11 mouse cellular contexts compared by ENCODE assay signal in the genomic region with DNA sequence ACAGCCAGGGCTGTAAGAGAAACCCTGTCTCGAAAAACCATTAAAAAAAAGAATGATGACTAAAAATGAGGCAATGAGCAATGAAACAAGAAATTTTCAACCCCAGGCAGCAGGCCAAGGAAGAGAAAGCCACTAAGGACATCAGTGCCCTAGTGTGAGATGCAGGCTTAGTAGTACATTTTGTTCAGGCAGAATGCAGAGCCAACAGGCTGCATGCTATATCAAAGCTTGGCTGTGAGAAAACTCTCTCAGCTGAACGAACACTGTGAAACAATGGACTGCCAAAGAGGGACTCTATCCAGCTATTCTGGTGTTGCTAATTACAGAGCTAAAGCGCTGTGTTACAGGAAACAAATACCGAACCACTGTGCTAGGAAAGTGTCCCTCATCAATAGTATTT.
DNase-seq lines count a peak whose midpoint lies in the region; ATAC-seq lines count a peak whose summit lies in the region.
"Had no signal": no experiment of that assay in that cellular context is flagged by ENCODE, and none has a peak within 500 bp of the region (broad histone marks: within the 10 kb centered on the region; RNA-seq: fewer than 3 reads in every experiment).

No protein-coding gene starts in this region.

- no peak overlapping the region for H3K27ac ChIP-seq in heart, embryonic 10.5 days
- no peak overlapping the region for H3K27ac ChIP-seq in forebrain, embryonic 15.5 days (replicated peaks)
- H3K27ac ChIP-seq in intestine, embryonic 15.5 days, result no peak overlapping the region

- no peak overlapping the region for H3K9ac ChIP-seq in forebrain, embryonic 15.5 days (replicated peaks)
- no peak overlapping the region for H3K9ac ChIP-seq in intestine, embryonic 15.5 days

- H3K36me3 ChIP-seq in heart, embryonic 10.5 days, result no peaks in the 10 kb centered on the region
- no peaks in the 10 kb centered on the region for H3K36me3 ChIP-seq in forebrain, embryonic 15.5 days
- no peaks in the 10 kb centered on the region for H3K36me3 ChIP-seq in intestine, embryonic 15.5 days

- H3K4me3 ChIP-seq in heart, embryonic 10.5 days, result no peak overlapping the region
- H3K4me3 ChIP-seq in forebrain, embryonic 15.5 days, result no peak overlapping the region
- H3K4me3 ChIP-seq in intestine, embryonic 15.5 days (replicated peaks), result no peak overlapping the region

- no peaks in the 10 kb centered on the region for H3K4me1 ChIP-seq in heart, embryonic 10.5 days
- H3K4me1 ChIP-seq in forebrain, embryonic 15.5 days, result peaks cover 17% of the 10 kb centered on the region
- no peaks in the 10 kb centered on the region for H3K4me1 ChIP-seq in intestine, embryonic 15.5 days (replicated peaks)

- no peaks in the 10 kb centered on the region for H3K27me3 ChIP-seq in heart, embryonic 10.5 days (ENCODE audit: insufficient read depth, poor library complexity, severe bottlenecking)
- no peaks in the 10 kb centered on the region for H3K27me3 ChIP-seq in forebrain, embryonic 15.5 days
- no peaks in the 10 kb centered on the region for H3K27me3 ChIP-seq in intestine, embryonic 15.5 days (replicated peaks)
- H3K27me3 ChIP-seq: CH12.LX had no signal

- WGBS in heart, embryonic 10.5 days, result 77% methylated on average over 4 of the region's 4 CpGs
- 21% methylated on average over 4 of the region's 4 CpGs for WGBS in forebrain, embryonic 15.5 days
- 85% methylated on average over 4 of the region's 4 CpGs for WGBS in intestine, embryonic 15.5 days

- DNase-seq in heart, adult 11 months, result peak; percentile 96
- no peak for DNase-seq in heart, embryonic 10.5 days (ENCODE audit: low spot score)
- DNase-seq in Muller cell, postnatal 12 days (ENCODE audit: inconsistent ontology term), result peak; percentile 36
- peak; percentile 79 for DNase-seq in layer of hippocampus, adult 9-11 months
- DNase-seq in urinary bladder, postnatal 25 days (ENCODE audit: low spot score), result no peak
- no peak for DNase-seq in natural killer cell, adult 2 months (ENCODE audit: low spot score in 2 of 2)
- DNase-seq: cerebellum, adult 9-10 months had no signal

- no peaks in the 10 kb centered on the region for H3K9me3 ChIP-seq in heart, embryonic 10.5 days
- H3K9me3 ChIP-seq in forebrain, embryonic 15.5 days, result no peaks in the 10 kb centered on the region
- no peaks in the 10 kb centered on the region for H3K9me3 ChIP-seq in intestine, embryonic 15.5 days

- no peak overlapping the region for H3K4me2 ChIP-seq in forebrain, embryonic 15.5 days (replicated peaks)
- no peak overlapping the region for H3K4me2 ChIP-seq in intestine, embryonic 15.5 days (replicated peaks)
- H3K4me2 ChIP-seq: midbrain, embryonic 11.5 days had no signal

- peak; percentile 47; the same call in 1 of the 2 replicates for ATAC-seq in forebrain, embryonic 15.5 days (replicated peaks)
- no peak for ATAC-seq in intestine, embryonic 15.5 days

Comparison
In these comparisons a context has a peak if more than half of its experiments do, and no peak if none do; other contexts are left out.
1. DNase-seq: peak in heart, adult 11 months (single experiment), Muller cell, postnatal 12 days (single experiment) and layer of hippocampus, adult 9-11 months (single experiment); none in heart, embryonic 10.5 days (single experiment), urinary bladder, postnatal 25 days (single experiment) and natural killer cell, adult 2 months (0 of 2).